Mouse (Mus musculus) neural tube, embryonic 11.5 days (tissue): ENCODE data around the gene Teddm3. TPM values are rescaled to one million over a fixed set of nuclear protein-coding genes. Genes with fewer than 3 reads are reported as not detected.

ENCODE experiments used
- ATAC-seq: fragments of 200-750 bp; cut with Nextera tagmentation; 2 replicates; pipeline ENCODE4 v1.8.0; 2017; ENCODE audit warnings: moderate number of reproducible peaks, mild to moderate bottlenecking, moderate TSS enrichment, moderate library complexity; ENCODE audit not compliant: insufficient read depth, low FRiP score, low TSS enrichment
- DNase-seq: peaks from one replicate; pipeline ENCODE4 v3.0.0-alpha.2; 2015; ENCODE audit warnings: low spot score
- H3K27ac ChIP-seq: fragments of 300-500 bp; sonication (generic); 2 replicates; pipeline ENCODE4 v1.5.1; 2014; ENCODE audit warnings: low read depth, mild to moderate bottlenecking, low read length
- H3K27me3 ChIP-seq: fragments of 300-500 bp; sonication (generic); 2 replicates; pipeline ENCODE4 v1.6.1; 2014; ENCODE audit warnings: mild to moderate bottlenecking, low read length, mixed read lengths; ENCODE audit not compliant: control insufficient read depth, insufficient read depth
- H3K36me3 ChIP-seq: fragments of 300-500 bp; sonication (generic); 2 replicates; pipeline ENCODE4 v1.6.1; 2014; ENCODE audit warnings: mild to moderate bottlenecking, low read length, moderate library complexity, mixed read lengths; ENCODE audit not compliant: control insufficient read depth, insufficient read depth
- H3K4me1 ChIP-seq: fragments of 300-500 bp; sonication (generic); 2 replicates; pipeline ENCODE4 v1.6.1; 2014; ENCODE audit warnings: low read length, mixed read lengths; ENCODE audit not compliant: control insufficient read depth, insufficient read depth
- H3K4me2 ChIP-seq: fragments of 300-500 bp; sonication (generic); 2 replicates; pipeline ENCODE4 v1.6.1; 2014; ENCODE audit warnings: low read depth, mild to moderate bottlenecking, moderate library complexity
- H3K4me3 ChIP-seq: fragments of 300-500 bp; sonication (generic); 2 replicates; pipeline ENCODE4 v1.5.1; 2014; ENCODE audit warnings: low read depth, low read length
- H3K9ac ChIP-seq: fragments of 300-500 bp; sonication (generic); 2 replicates; pipeline ENCODE4 v1.6.1; 2014; ENCODE audit warnings: mild to moderate bottlenecking, low read length
- H3K9me3 ChIP-seq: fragments of 300-500 bp; sonication (generic); 2 replicates; pipeline ENCODE4 v1.6.1; 2016; ENCODE audit warnings: low read length; ENCODE audit not compliant: control insufficient read depth
- whole genome bisulfite sequencing: fragments of 180-500 bp; shearing (Covaris S2); extraction: QIAGEN DNeasy Blood & Tissue Kit; methylation state at CpG from one replicate; pipeline ENCODE4 v1.1.7; 2014; 5-methylcytosine and 5-hydroxymethylcytosine counted together
- polyA plus RNA-seq: library from polyadenylated mRNA; unstranded; fragments of >200 nt; fragmentation: Nextera tagmentation; extraction: Ambion mirVana; gene quantifications from 2 replicates; pipeline ENCODE4 v1.2.1, GENCODE M21; 2014

Gene Teddm3
- polyA plus RNA-seq, 1 experiment from 2014 or later: not detected

DNA sequence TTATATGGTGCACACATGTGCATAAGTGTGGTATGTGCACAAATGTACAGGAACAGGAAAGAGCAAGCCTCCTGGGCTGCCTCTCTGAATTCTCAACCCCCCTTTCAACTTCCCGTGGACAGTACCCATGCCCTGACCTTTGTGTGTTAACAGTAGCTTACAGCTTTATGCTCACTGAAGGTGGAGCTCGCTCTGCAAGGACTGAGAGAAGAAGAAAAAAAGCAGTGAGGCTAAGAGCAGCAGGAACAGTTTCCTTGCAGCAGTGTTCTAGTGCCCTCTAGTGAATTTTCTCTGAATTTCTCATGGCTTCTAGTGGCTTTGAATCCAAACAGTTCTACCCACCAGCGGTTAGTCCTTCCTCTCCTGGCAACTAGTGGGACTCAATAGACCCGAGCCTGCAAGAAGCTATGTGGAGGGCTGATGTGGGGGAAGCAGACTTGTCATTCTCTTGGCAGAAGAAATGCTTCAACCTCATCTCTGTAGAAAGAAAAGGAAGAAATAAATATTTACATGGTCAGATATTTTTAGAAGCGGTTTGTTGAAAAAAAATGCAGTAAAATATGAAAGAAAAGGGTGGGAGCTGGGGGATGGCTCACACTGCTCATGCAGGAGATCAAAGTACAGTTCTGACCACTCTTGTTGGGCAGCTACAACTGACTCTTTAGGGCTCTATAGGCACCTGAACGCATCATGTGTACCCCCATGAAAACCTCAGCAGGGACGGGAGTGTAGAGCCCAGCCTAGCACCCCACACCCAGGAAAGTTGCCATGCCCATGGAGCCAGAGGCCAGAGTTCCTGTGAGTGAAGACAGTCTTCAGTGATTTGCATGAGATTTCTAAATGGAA lies 38.9 kb upstream of the Teddm3 start:
- H3K27ac ChIP-seq: no peak overlapping the region
- ATAC-seq (0 out of 2 replicates have a peak, but pooled peaks have one; percentile 13), DNase-seq (peak; percentile 48)
- no peaks in the 10 kb centered on the region for H3K27me3 ChIP-seq
- H3K9ac ChIP-seq: no peak overlapping the region
- H3K4me3 ChIP-seq: no peak overlapping the region
- H3K9me3 ChIP-seq: no peaks in the 10 kb centered on the region
- H3K36me3 ChIP-seq: no peaks in the 10 kb centered on the region
- WGBS: 40% methylated on average over 7 of the region's 7 CpGs
- no peak overlapping the region for H3K4me2 ChIP-seq
- H3K4me1 ChIP-seq: no peaks in the 10 kb centered on the region

GRCm38 (mm10) chr16:21191569-21191968 lies 37.8 kb upstream of the Teddm3 start:
- DNase-seq (no peak), ATAC-seq (no peak)
- no peaks in the 10 kb centered on the region for H3K9me3 ChIP-seq
- H3K36me3 ChIP-seq: no peaks in the 10 kb centered on the region
- no peak overlapping the region for H3K27ac ChIP-seq
- H3K27me3 ChIP-seq: no peaks in the 10 kb centered on the region
- 44% methylated on average over 14 of the region's 14 CpGs for WGBS
- no peaks in the 10 kb centered on the region for H3K4me1 ChIP-seq
- H3K9ac ChIP-seq: no peak overlapping the region; the same call in 1 of the 2 replicates
- no peak overlapping the region for H3K4me2 ChIP-seq
- H3K4me3 ChIP-seq: no peak overlapping the region

DNA sequence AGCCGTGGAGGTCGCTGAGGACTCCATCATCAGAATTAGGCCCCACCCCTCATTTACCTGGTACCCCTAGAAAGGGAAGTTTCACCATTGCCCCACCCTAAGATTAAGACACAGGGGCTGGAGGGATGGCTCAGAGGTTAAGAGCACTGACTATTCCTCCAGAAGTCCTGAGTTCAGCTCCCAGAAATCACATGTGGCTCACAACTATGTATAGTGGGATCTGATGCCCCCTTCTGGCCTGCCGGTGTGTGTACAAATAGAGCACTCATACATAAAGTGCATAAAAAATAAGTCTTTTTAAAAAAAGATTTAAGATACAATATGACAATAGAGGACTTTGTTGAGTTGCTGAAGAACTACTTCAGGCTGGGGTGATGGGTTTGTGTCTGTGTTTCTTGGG lies 34.5 kb upstream of the Teddm3 start:
- Histone ChIP-seq H3K4me3 (no peak overlapping the region), H3K9ac (no peak overlapping the region), H3K27me3 (no peaks in the 10 kb centered on the region), H3K27ac (no peak overlapping the region), H3K4me2 (no peak overlapping the region), H3K9me3 (no peaks in the 10 kb centered on the region), H3K4me1 (no peaks in the 10 kb centered on the region), H3K36me3 (no peaks in the 10 kb centered on the region)
- ATAC-seq: no peak
- DNase-seq: no peak
- 87% methylated on average over 3 of the region's 3 CpGs for WGBS

- Histone ChIP-seq H3K9ac (no peak overlapping the region), H3K4me3 (no peak overlapping the region), H3K9me3 (no peaks in the 10 kb centered on the region), H3K27ac (no peak overlapping the region), H3K4me1 (no peaks in the 10 kb centered on the region), H3K36me3 (no peaks in the 10 kb centered on the region), H3K27me3 (no peaks in the 10 kb centered on the region), H3K4me2 (no peak overlapping the region)
- DNase-seq (no peak), ATAC-seq (no peak)
- 50% methylated on average over 7 of the region's 7 CpGs for WGBS
Measured at GRCm38 (mm10) chr16:21187568-21187967, 33.8 kb upstream of the Teddm3 start.

DNA sequence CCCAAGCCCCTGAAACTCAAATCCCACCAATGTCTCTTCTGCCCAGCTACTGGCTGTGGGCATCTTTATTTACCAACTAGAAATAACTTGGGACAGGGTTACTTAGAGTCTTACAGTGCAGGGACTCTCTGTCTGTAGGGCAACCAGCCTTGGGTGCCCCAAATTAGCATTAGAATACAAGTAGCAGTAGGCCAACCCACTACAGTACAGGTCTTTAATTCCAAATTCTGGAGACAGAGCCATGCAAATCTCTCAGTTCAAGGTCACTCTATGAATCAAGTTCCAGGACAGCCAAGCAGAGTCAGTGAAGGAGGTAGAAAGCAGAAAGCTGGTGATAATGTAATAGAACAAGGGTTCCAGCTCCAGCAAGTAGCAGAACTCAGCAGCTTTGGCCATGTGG lies 30.9 kb upstream of the Teddm3 start:
- Histone ChIP-seq H3K9me3 (no peaks in the 10 kb centered on the region), H3K4me3 (no peak overlapping the region), H3K4me1 (no peaks in the 10 kb centered on the region), H3K27ac (no peak overlapping the region), H3K36me3 (no peaks in the 10 kb centered on the region), H3K9ac (no peak overlapping the region), H3K27me3 (no peaks in the 10 kb centered on the region), H3K4me2 (no peak overlapping the region)
- DNase-seq: no peak
- ATAC-seq: no peak

GRCm38 (mm10) chr16:21182108-21182507 lies 28.3 kb upstream of the Teddm3 start:
- no peak overlapping the region for H3K4me3 ChIP-seq
- ATAC-seq (no peak), DNase-seq (no peak)
- no peaks in the 10 kb centered on the region for H3K27me3 ChIP-seq
- no peaks in the 10 kb centered on the region for H3K36me3 ChIP-seq
- no peak overlapping the region for H3K27ac ChIP-seq
- no peaks in the 10 kb centered on the region for H3K4me1 ChIP-seq
- no peak overlapping the region for H3K9ac ChIP-seq
- H3K4me2 ChIP-seq: no peak overlapping the region
- H3K9me3 ChIP-seq: no peaks in the 10 kb centered on the region
- WGBS: 72% methylated on average over 1 of the region's 1 CpGs

GRCm38 (mm10) chr16:21175236-21175635 lies 21.4 kb upstream of the Teddm3 start:
- H3K9me3 ChIP-seq: no peaks in the 10 kb centered on the region
- no peak overlapping the region for H3K9ac ChIP-seq
- H3K4me2 ChIP-seq: no peak overlapping the region
- H3K27ac ChIP-seq: no peak overlapping the region
- no peaks in the 10 kb centered on the region for H3K4me1 ChIP-seq
- H3K4me3 ChIP-seq: no peak overlapping the region
- H3K27me3 ChIP-seq: no peaks in the 10 kb centered on the region
- WGBS: no CpG with 5 or more reads among the region's 1 CpGs
- DNase-seq (no peak), ATAC-seq (no peak)
- H3K36me3 ChIP-seq: no peaks in the 10 kb centered on the region

DNA sequence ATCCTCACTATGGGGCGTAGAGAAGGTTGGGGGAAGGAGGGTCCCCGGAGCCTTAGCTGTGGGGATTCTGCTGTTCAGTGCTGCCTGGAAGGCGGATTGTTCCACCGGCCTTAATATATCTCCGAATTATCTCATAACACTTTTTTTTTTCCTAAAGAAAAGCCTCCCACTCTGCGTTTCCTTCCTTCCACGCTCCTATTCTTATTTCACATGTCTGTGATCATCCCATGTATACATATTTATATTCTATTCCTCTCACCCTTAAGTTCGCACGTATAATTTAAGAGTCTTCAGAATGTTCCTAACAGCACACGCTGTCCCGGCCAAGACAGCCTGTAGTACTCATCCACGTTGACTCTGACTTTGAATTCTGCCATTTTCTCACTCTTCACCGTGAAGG lies 14.9 kb upstream of the Teddm3 start:
- WGBS: 91% methylated on average over 13 of the region's 13 CpGs

More for the DNA sequence above, 14.9 kb upstream of the Teddm3 start:
- no peaks in the 10 kb centered on the region for H3K4me1 ChIP-seq
- H3K4me2 ChIP-seq: no peak overlapping the region
- H3K4me3 ChIP-seq: no peak overlapping the region
- H3K27ac ChIP-seq: no peak overlapping the region
- H3K9ac ChIP-seq: no peak overlapping the region
- no peaks in the 10 kb centered on the region for H3K9me3 ChIP-seq
- H3K36me3 ChIP-seq: no peaks in the 10 kb centered on the region
- DNase-seq: no peak
- no peak for ATAC-seq
- no peaks in the 10 kb centered on the region for H3K27me3 ChIP-seq
